Mouse (Mus musculus): ENCODE data around the gene Shprh. TPM values are rescaled to one million over a fixed set of nuclear protein-coding genes. Genes with fewer than 3 reads are reported as not detected.
A peak's percentile ranks its signal among the peaks of the same experiment; 100 is the strongest.
"Not testable (repeated sequence)": the region's sequence is repeated elsewhere in the genome, so short reads cannot be mapped to it uniquely, and the experiment has no call there.

The Shprh gene
- 10 to 100 TPM; 10.1 to 13.8 TPM for total RNA-seq (2021)
- long read RNA-seq, experiment 1, full-length matches to known transcripts: 1 of 6 reads
- long read RNA-seq, experiment 1, partial matches to known transcripts: 3 of 6 reads
- long read RNA-seq, experiment 1, other reads (novel, unspliced or antisense): 2 of 6 reads
- long read RNA-seq, experiment 2: 0 reads

DNA sequence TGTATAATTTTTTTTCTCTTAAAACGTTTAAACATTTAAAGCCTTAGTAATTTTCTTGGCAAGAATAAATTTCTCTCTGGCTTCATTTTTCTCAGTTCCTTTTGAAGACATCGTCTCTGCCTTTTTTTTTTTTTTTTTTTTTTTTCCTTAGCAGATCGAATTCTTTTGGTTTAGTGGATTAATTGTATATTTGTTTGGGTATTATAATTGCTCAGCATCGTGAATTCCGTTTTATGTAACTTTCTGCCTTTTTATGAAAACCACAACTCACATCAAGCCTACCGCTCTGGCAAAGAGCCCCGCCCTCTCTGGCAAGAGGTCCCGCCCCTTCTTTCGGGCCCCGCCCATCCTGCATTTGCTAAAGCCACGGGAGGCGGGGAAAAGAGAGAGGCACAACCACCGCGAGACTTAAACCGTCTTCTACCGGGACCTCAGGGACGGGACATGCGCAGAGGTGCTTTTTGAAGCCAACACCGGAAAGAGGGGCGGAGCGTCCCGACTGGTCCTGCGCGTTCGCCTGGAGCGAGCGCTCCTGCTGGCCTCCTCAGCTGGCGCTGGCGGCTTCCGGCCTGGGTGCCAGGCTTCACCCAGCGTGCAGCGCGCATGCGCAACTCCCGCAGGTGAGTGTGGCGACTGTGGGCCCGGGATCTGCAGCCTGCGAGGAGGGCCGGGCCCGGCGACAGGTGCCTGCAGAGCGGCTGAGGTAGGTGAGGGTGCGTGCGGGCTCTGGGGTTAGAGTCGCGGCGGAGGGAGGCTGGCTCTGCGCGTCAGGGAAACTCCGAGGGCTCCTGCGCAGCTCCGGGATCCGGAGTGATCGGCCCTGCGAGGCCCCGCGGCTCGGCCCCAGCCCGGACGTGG, at the start of gene Shprh:
Gene Shprh (plus strand): TSS at position 544 of the 858 bp plus-strand sequence.
- peak; percentile 95 for DNase-seq

DNA sequence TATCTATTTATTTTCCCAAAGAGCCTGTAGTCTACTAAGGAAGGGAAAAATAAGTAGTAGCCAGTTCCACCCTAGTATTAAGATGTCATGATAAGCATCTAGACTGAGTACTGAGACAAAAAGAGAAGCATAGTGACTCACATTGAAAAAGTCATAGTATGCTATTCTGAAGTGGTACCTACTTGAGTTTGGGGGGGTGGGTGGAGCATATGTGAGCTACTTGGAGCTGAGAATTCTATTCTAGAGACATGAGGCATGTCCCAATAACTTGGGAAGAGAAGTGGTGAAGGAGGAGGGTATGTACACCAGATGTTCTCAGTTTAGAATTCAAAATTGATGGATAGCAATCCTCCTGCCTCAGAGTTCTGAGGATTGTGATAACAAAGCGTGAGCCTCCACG, 27.4 kb upstream of the Shprh start:
- no peak for DNase-seq

DNA sequence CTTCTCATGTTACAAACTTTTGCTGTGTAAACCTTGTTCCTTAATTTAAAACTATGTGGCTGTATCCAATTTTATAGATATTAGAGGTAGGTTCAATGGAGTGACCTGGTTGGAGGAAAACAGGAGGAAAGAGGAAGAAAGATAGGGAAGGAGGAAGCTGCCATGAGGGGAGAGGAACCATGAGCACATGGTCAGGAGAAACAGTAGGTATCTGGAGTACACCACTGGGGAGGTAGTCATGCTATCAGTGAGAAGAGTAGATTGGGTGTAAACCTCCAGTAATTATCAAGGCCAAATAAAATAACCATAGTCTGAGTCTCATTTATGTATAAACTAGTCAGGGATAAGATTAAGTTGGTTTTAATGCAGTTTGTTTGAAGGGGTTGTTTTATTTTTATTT, 3.6 kb upstream of the Shprh start:
- no peak for DNase-seq

DNA sequence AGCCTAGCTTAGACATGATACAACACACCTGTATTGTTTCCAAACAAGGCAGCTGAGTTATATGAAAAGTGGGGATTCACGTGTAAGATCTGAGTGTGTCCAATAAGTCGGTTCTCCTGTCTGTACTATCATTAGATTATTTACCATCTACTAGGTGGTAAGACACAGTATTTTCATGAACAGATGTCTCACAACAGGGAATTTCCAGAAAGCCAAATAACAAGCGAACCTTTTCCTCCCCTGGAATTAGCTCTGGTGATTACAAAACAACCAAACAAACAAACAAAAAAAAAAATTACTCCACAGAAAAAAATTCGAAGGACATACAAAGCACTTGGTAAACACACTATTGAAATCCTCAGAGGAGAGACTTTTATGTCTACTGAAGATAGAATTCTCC, 781 bp upstream of the Shprh start:
- no peak for DNase-seq

DNA sequence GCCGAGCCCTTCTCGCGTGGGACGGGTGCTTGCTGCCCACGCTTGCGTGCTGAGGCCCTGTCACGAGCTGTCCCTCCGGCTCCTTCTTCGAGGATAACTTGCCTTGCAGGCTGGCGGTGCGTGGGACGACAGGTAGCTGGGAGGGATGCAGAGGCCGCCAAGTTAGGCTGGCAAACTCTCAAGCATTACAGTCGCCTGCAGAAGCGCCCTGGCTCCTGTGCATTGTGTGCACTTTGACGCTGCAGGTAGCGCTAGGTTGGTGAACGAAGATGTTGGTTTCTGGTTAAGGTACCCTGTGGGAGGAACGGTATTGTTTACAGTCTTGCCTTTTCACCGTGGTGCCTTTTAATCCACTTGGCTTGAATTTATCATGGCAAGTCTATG, 507 bp downstream of the Shprh start:
- no peak for DNase-seq

DNA sequence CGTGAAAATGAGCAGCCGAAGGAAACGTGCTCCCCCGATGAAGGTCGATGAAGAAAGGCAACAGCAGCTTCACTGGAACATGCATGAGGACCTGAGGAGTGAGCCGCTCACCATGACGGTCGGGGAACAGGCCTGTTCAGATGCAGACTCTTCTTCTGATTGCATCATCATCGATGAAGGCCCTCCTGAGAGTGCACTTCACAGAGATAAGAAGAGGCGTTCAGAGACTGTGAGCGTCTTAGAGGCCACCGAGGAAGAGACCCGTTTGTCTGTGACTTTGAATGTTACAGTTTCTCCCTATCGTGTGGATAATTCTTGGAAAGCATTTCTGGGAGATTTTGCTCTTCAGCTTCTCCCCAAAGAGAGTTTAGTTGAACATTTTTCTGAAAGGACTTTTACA, 2.4 kb downstream of the Shprh start:
- DNase-seq: no peak

DNA sequence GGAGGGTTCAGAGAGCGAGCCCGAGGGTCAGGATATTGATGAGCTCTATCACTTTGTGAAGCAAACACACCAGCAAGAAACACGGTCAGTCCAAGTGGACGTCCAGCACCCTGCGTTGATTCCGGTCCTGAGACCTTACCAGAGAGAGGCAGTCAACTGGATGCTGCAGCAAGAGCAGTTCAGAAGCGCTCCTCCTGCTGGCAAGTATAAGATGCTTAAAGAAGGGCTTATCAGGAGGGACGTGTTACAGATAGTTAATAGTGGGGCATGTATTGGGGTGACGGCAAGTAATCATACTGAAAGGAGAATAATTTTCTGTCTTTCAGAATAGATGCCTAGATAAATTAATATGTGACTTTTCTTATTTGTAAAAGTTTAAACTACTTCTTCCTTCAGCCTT, 7.8 kb downstream of the Shprh start:
- DNase-seq: no peak

DNA sequence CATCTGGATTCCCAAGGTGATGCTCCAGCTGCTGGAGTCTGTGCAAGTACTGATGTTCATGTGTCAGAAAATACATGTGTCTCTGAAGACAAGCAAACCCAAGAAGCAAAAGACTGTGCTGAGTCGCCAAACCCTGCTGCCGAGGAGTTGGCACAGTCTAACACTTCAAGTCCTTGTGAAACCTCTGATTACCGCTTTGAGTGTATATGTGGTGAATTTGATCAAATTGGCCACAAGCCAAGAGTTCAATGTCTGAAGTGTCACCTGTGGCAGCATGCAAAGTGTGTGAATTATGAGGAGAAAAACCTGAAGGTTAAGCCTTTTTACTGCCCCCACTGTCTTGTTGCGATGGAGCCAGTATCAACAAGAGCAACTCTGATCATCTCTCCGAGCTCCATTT, 15.3 kb downstream of the Shprh start:
- no peak for DNase-seq

DNA sequence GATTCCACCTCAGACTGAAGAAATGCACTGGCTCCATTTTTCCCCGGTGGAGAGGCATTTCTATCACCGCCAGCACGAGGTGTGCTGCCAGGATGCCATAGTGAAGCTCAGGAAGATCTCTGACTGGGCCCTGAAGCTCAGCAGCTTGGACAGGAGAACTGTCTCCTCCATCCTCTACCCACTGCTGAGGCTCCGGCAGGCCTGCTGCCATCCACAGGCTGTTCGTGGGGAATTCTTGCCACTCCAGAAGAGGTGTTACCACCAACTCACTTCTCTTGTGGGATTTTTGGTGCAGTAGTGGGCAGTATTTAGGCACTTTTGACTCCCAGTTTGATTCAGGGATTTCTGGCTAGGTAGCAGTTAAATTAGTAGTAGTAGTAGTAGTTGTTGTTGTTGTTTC, 21.0 kb downstream of the Shprh start:
- DNase-seq: no peak

DNA sequence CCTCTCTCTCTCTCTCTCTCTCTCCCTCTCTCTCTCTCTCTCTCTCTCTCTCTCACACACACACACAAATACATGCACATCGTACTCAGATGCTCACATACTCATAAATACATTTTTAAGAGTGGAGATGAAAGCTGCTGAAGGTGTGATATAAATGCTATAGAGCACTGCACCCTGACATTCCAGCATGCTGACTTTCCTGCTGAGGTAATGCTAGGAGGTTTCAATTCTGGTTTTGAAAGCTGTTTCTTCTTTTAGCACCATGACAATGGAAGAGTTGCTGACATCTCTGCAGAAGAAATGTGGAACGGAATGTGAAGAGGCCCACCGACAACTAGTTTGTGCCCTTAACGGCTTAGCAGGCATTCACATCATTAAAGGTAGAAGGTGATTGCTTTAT, 22.4 kb downstream of the Shprh start:
- no peak for DNase-seq

DNA sequence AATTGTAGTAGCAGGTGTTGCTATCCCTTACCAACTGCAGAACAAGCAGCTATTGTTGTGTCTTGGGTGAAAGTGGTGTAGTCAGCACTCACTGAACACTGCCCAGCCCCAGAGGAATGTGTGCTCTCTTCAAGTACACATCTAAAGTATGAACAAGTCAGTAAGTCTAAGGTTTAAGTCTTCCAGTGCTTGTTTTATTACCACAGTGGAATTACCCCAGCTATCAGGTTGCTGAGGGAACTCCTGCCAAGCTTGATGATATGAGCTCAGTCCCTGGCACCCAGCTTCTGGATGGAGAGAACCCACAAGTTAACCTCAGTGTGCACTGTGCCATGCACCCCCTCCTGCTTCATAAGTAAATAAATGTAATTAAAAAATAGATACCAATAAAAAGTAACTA, 23.3 kb downstream of the Shprh start:
- peak; percentile 23 for DNase-seq

DNA sequence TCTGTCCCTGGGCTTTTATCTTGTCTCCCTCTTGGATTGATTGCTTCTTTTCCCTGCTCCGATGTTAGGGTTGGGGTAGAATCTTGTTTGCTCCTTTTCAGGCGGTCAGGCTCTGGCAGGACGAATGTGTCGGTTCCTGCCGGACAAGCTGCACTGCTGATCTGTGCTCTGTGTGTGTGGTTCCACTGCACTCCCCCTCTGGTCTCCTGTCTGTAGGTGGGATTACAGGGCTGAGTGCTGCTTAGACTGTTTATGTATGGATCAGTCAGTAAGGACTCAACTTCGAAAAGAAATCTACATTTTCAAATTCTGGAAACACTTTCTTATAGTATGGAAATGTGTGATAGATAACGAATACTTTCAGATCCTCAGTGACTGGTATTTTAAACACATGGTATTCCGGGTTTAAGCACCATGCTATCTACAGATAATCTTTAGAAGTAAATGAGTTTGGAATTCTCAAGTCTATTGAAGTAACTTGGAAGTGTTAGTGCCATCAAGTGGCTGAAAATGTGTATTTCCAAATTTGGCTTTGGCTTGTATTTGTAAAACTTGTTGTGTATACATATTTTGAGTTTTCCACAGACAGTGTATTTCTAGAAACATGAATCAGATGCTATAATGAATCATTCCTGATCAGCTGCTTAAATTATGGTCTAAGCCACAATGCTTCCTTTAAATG, 26.7 kb downstream of the Shprh start:
- DNase-seq: no peak

DNA sequence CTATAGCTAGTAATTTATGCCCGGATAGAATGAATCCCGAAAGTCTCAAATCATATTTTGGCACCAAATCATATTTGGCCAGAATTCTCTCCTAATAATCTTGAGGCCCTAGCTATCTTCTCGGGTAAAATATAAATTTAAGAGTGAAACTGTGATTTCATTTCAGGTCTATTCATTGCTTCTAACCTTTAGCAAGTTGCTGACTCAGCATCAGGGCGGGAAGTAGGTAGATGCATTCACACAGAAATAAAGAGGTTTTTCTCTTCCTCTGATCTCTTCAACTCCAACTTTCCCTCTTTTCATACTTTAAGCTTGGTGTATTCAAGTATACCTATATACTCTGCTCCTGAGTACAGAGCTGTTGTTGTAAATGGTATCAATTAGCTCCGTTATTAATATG, 30.9 kb downstream of the Shprh start:
- DNase-seq: no peak

DNA sequence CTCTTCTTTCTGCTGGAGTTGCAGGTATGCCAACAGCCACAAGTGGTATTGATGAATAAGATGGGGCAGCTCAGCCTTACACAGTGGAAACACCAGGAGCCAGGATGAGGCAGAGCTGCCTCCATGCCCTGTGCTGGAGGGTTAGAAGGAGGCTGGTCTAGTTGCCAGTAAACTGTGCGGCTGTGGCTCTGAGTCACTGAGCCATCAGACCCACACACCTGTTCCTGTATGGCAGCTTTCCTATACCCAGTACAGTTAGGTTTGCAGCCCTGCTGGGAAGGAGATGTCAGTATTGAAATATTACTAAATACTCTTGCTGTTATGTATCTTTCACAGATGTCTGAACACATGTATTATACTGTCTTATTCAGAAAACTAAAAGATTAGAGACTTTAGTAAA, 48.1 kb downstream of the Shprh start:
- peak; percentile 8 for DNase-seq

DNA sequence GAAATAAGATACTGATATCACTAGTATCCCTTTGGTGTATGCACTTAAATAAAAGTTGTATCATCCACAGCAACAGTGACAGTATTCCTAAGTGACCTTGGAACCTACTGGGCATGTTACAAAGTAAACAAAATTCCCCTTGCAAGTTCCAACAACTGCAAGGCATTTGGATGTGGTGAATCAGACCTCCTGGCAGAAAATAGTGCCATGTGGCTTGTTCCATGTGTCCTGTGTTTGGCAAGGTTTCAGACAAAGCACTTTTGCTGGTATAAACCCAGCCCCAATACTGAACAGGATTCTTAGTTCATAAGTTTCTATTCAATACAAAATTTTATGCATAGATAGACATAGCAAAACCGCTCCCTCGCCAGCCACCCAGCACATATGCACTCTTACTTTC, 49.1 kb downstream of the Shprh start:
- DNase-seq: no peak

DNA sequence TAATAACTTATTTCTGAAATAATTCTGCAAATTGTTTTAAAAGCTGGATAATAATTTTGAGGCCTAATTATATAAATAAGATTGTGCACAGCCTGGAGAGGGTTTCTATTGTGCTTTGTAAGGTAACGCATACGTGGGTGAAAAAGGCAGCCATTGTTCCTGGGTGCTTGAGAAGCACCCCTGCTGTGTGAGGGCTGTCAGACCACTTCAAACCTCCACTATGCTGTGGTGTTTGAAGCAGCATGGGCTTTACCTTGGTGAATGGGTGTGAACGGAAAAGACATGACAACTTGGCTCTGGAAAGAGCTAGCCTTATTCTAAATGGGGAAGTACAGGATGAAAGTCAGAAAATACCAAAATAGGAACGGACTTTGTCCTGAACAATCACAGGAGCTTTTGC, 50.8 kb downstream of the Shprh start:
- DNase-seq: no peak

DNA sequence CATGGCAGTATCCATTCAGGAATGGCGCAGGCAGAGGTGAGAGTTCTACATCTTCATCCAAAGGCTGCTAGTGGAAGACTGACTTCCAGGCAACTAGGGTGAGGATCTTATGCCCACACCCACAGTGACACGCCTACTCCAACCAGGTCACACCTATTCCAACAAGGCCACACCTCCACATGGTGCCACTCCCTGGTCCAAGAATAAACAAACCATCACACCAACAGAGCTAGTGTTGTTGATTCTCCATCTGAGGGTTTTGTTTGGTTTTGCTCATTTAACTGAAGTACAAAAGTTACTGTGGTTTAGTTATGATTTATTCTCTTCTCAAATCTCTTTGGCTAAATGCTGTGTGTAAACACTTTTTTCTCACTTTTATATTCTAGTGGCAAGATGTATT, 56.7 kb downstream of the Shprh start:
- DNase-seq: not testable (repeated sequence)

DNA sequence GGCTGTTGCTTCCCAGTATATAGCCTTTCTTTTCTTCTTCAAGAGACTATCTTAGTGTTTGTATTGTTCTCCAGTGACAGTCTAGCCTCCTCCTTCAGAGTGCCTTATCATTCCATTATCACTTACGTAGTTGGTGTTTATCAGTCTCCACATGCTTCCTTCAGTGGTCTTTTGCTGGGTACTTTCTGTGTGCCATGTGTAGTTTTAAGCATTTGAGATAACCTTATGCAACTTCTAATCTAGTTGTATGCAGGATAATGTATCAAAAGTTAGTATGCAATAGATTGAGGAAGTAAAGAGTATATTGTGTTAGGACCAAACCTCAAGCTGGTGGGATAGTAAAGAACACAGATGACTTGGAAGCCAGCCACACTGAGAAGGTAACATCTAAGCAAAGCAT, 59.4 kb downstream of the Shprh start:
- no peak for DNase-seq

DNA sequence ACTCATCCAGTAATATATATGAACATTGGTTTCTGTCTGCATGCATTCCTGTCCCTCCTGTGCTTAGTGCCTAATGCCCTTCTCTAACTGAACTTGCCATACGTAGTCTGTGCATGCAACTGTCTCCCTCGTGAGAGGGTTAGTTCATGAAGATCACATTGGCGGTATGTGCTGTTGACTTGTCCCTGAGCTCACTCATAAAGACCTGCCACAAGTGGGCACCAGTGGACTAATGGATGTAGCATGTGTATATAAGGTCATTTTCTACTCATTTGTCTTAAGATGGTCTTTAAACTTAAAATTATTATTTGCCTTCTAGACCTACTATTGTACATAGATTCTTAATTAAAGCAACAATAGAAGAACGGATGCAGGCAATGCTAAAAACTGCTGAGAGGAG, 62.8 kb downstream of the Shprh start:
- DNase-seq: no peak

DNA sequence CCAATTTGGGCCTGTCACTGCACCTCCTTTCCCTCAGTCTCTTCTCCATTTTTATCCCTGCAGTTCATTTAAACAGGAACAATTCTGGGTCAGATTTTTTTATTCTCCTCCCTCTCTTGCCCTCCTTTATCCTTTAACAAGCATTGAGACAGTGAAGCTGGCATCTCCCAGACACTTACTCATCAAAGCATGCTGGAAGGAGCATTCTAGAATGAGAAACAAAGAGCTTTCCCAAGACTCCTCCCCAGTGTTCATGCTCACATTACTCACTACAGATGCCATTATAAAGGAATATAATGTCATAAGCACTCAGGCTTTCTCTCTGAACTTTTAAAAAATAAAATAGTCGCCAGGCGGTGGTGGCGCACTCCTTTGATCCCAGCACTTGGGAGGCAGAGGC, 77.2 kb downstream of the Shprh start:
- no peak for DNase-seq

DNA sequence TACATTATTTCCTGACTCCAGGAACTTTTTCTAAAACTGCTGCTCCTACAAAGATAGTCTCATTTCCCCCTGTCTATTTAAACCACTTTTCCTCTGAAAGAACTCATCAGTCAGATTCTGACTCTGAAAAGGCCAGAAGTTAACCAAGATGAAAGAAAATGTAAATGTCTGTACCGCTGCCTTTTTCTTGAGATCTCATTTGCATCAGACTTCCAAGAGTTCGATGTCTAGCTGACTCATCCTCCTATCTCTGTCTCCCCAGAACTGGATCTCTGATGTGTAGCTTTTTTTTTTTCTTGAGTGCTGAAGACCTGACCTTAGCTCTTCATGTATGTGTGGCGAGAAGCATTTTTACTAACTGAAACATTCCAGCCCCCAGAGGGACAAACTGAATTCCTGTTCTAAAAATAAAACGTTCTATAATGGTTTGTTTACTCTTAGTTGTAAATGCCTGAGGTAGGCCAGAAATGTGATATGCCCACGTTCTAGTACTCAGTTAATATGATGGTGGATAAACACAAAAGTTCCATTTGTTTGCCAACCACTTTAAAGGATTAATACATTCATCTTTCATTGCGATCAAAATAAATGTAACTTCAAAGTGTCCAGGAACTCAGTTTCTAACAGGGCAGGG, 80.4 kb downstream of the Shprh start:
- no peak for DNase-seq

DNA sequence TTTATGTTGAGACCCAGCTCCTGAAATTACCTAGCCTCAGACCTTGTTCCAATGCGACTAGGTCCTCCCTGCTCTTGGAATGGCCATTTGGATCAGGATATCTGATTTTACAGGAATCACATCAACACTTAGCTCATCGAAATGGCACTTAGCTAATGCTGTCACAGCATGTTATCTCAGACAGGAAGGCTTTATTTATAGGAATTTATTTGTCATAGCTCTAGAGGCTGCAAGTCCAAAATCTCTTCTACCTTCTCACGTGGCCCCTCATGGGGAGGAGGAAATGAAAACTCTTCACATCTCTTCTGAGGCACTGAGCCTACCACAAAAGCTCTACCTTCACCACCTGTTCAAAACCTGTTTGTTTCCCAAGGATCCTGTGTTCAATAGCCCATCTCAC, 84.0 kb downstream of the Shprh start:
- no peak for DNase-seq

DNA sequence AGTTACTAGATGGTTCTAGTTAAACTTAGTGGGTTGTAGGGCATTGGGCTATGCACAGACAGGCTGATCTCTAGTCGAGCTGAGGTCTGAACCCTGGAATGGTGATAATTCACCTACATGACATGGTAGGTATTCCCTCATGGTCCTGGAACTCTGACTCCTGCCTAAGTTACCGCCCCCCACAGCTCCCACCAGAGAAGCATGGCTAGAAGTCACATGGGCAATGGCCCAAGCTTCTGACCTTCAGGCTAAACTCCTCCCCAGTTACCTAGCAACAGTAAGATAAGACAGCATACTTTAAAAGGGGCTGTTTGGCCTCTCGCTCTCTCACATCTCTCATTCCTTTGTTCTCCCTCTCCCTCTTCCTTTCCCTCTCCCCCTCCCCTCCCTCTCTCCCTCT, 93.8 kb downstream of the Shprh start:
- DNase-seq: not testable (repeated sequence)

Measured in gastrocnemius, postnatal 10 days (tissue).